Mouse (Mus musculus) lung, adult 2 months (tissue): ENCODE measurements around the gene Osm. TPM values are rescaled to one million over a fixed set of nuclear protein-coding genes. Genes with fewer than 3 reads are reported as not detected.

ENCODE experiments used
- DNase-seq: peaks from one replicate; pipeline ENCODE4 v3.0.0; 2022
- H3K4me1 ChIP-seq: fragments of 200-500 bp; 2 replicates; pipeline ENCODE4 v1.6.1; 2011; ENCODE audit warnings: low read length; ENCODE audit not compliant: control insufficient read depth, insufficient read depth
- H3K4me3 ChIP-seq: fragments of 200-500 bp; replicated peaks from 2 replicates; pipeline ENCODE3; 2011; ENCODE audit warnings: low read depth, mild to moderate bottlenecking, control low read depth, low read length; ENCODE audit errors: extremely low read depth
- CTCF ChIP-seq: fragments of 200-500 bp; IDR thresholded peaks from 2 replicates; pipeline ENCODE4 v1.5.1; 2011; ENCODE audit warnings: mild to moderate bottlenecking, low read length, control low read depth; ENCODE audit not compliant: insufficient read depth
- POLR2A ChIP-seq: fragments of 200-500 bp; IDR thresholded peaks from 2 replicates; pipeline ENCODE4 v1.6.1; 2011; ENCODE audit warnings: low read depth, mild to moderate bottlenecking, control low read depth, low read length, borderline replicate concordance; ENCODE audit errors: extremely low read depth
- WGBS: fragments of 180-500 bp; shearing (Covaris S2); methylation state at CpG from one replicate; pipeline ENCODE4 v1.1.7; 2018; 5-methylcytosine and 5-hydroxymethylcytosine counted together
- polyA plus RNA-seq: library from polyadenylated mRNA; depleted of rRNA; stranded (reverse); fragments of >200 nt; gene quantifications from 2 replicates; pipeline ENCODE4 v1.2.3, GENCODE M21; 2012

Osm gene
- polyA plus RNA-seq, 1 experiment: 1.0 TPM

DNA sequence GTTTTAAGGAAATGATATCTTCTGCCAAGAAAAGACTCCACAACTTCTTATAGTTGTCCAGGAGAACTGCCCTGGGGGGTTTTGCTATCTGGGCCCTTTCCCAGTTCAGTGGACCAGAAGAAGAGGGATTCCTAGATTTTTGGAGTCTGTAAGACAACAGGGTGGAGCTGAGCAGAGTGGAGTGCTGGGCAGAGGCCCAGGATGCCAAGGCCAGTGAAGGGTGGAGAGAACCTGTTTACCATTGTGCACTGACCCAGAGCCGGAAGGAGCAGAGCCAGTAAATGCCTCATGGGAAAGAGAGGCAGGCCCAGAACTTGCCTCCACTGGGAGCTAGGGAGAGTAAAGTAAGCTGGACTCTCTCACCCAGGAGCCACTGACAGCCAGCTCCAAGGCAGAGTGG lies 38.5 kb upstream of the Osm start:
- Histone ChIP-seq H3K4me1 (peaks cover 32% of the 10 kb centered on the region), H3K4me3 (no peak overlapping the region)
- TF ChIP-seq POLR2A (no peak), CTCF (no peak)
- 7% methylated on average over 1 of the region's 1 CpGs for WGBS
- DNase-seq: no peak

DNA sequence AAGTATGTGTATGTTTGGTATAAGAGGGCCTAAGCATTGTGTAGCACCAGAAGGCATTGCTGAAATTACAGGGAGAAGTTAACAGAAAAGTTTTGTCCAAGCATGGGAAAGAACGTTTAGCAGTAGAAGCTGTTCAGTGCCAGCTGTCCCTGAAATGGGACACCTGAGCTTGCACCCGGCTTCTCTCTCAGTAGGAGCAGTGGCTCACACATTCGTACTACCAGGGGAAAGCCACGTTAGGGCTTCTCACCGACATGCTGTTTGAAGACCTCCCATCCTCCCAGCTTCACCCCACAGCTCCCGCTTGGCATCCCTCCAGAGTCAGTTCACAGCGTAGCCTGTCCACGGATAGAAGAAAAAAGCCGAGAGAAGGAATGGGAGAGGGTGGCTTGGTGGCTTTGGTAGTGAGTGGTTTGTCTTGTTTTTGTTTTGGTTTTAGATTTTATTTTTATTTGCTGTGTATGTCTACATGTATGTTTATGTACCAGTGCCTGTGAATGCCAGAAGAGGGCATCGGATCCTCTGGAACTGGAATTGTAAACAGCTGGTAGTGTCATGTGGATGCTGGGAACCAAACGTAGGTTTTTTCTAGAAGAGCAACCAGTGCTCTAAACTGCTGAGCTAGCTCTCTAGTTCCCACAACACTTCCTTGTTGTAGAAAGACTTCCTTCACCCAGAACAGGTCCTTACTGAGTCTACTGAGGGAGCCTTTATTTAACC lies 34.1 kb upstream of the Osm start:
- 57% methylated on average over 11 of the region's 11 CpGs for WGBS

DNA sequence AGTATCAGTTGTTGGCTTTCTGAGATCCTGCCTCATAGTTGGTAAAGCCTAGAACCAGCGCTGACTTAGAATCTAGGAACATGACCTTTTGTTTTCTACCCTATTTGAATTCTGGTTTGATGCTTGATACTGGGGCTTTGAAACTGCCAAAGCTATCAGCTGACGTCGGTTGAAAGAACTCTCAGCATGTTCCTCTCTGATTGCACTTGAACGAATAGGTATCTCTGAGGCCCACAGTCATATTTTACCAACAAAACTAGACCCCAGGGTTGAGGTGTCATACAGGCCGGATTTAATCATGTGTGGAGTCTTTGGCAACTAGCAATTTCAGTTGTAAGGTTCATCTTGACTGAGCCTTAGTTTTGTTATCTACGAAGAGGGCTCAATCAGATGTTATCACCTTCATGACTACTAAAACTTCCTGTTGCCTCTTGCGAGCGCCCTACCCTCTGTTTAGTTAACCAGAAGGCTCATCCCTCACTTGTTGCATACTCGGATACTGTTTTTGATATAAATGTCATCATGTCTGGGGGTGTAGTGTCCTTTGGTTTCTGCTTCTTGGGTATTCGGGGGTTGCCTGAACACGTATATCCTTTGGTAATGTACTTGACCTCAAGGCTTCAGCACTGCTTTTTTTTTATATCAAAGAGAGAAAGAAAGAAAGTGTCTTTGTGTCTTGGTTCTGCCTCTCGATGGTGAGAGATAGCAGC lies 33.1 kb upstream of the Osm start:
- Histone ChIP-seq H3K4me1 (peaks cover 42% of the 10 kb centered on the region), H3K4me3 (no peak overlapping the region)
- no peak for TF ChIP-seq CTCF
- TF ChIP-seq POLR2A: no peak
- DNase-seq: no peak
- 48% methylated on average over 12 of the region's 12 CpGs for WGBS

More for the DNA sequence above, 34.1 kb upstream of the Osm start:
- TF ChIP-seq CTCF (no peak), POLR2A (no peak)
- Histone ChIP-seq H3K4me1 (peaks cover 37% of the 10 kb centered on the region), H3K4me3 (no peak overlapping the region)
- no peak for DNase-seq

DNA sequence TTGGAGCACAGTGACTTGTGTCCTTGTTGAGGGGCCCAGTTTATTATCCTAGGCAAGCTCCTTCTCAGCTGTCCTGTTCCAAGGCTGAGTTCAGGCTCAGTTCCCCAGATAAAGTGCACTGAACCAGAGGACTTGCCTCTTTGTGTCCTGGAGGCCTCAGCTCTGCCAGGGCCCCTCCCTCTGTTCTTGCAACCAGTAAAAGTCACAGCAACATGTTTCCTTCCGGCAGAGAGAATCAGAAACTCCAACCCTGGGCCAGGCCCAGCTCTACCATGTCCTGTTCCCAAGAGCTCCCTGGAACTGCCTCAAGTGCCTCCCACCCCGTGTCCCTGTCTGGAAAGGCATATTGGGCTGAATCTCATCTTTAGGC lies 32.5 kb upstream of the Osm start:
- 12% methylated on average over 2 of the region's 2 CpGs for WGBS
- TF ChIP-seq POLR2A (peak; percentile 52; the same call in 1 of the 2 replicates), CTCF (no peak)
- Histone ChIP-seq H3K4me1 (peaks cover 46% of the 10 kb centered on the region), H3K4me3 (no peak overlapping the region)
- DNase-seq: peak; percentile 53

DNA sequence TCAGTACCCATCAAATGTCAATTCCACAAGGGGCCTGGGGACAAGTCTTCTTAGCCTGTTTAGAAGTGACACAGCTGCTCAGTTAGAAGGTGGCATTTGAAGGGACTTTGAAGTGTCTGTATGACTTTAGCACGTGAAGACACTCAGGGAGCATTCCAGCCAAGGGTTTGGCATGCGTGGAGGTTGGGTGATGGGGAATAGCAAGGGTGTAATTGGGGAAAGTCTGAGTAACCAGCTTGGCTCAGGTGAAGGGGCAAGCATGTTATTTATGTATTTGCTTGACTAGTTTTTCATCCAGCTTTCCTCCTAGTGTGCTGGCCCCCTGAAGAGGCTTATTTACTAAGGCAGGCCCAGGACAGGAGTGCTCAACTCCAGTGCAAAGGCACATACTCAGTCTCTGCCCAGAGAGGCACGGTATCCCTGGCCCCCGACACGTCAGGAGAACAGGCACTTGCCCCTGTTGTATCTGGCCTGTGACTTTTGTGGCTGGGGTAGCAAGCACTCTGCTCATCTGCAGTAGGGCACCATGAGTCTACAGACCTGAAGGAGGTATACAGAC lies 31.0 kb upstream of the Osm start:
- peaks cover 44% of the 10 kb centered on the region for H3K4me1 ChIP-seq
- WGBS: 55% methylated on average over 5 of the region's 5 CpGs
- TF ChIP-seq CTCF: no peak
- TF ChIP-seq POLR2A: no peak
- H3K4me3 ChIP-seq: no peak overlapping the region
- peak; percentile 59 for DNase-seq

DNA sequence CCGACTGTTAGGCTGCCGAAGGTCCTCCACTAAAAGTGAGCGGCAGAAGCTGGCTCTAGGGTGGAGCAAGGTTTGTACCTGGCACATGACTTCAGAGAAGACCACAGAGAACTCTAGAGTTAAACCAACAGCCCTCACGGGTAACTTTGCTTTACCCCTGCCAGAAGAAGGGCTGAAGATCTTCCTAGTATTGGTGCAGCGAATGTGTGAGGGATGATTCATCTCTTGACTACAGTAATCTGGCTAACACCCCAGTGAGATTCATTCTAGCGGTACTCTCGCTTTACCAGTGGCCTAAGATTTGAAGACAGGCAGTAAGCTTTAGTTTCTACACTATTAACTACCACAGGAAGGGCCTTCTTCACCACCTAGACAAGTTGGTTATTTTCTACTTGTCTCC lies 30.3 kb upstream of the Osm start:
- peaks cover 48% of the 10 kb centered on the region for H3K4me1 ChIP-seq
- WGBS: 58% methylated on average over 7 of the region's 7 CpGs
- no peak overlapping the region for H3K4me3 ChIP-seq
- DNase-seq: no peak
- no peak for TF ChIP-seq CTCF
- TF ChIP-seq POLR2A: no peak

DNA sequence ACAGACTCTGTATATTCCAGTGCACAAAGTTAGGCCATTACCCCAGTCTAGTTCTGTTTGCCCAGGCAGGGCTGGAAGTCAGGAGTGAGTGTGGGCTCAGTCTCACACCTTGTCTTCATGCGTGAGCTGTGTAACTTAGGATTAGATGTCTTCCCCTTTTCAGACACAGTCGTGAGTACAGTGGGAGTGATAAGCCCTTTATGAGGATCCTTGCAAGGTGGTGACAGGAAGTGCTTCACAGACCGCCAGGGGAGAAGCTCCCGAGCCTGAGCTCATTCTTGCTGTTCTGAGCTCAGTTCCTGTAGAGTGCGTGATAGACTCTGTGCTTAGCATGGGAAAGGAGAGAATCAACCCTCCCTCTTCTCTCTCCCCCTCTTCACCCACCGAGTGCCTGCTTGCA lies 29.7 kb upstream of the Osm start:
- no peak for DNase-seq
- Histone ChIP-seq H3K4me1 (peaks cover 48% of the 10 kb centered on the region), H3K4me3 (no peak overlapping the region)
- WGBS: 51% methylated on average over 6 of the region's 6 CpGs
- no peak for TF ChIP-seq CTCF
- TF ChIP-seq POLR2A: no peak

DNA sequence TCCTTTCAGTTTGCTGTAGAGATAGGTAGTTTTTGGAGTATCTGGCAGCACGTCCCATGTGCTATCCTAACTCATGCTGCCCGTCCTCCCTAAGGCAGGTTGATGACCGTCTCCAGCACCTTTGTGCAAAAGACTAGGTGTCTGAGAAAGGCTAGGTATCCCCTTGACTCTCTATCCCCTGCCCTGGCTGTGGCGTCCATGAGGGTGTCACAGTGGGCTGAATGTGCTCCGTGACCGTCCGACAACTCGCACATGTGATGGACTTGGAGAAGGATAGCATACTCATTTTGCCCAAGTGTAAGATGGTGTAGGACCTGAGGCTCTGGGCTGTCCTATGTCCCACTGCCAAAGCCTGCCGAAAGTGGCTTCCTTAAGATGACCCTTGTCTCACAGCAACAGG lies 28.6 kb upstream of the Osm start:
- Histone ChIP-seq H3K4me3 (no peak overlapping the region), H3K4me1 (peaks cover 46% of the 10 kb centered on the region)
- DNase-seq: no peak
- WGBS: 86% methylated on average over 9 of the region's 9 CpGs
- no peak for TF ChIP-seq CTCF
- TF ChIP-seq POLR2A: no peak

DNA sequence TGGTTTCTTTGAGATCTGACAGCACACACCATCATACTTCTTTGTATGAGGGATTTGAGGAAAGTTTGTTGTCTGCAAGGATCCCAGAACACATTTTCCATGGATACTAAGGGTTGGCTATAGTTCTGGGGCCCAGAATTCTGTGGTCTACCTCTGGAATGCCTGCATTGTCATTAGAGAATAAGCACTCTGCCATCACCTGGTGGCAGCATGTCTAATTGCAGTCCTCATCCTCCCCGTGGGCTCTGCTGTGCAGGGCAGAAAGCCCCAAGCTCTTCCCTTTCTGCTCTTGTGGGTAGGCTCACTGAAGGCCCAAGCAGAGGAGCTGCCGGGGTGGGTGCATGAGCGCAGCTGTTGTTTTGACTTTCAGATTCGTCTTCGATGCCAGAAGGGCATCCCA lies 26.7 kb upstream of the Osm start:
- H3K4me1 ChIP-seq: peaks cover 30% of the 10 kb centered on the region
- DNase-seq: no peak
- H3K4me3 ChIP-seq: no peak overlapping the region
- WGBS: 75% methylated on average over 5 of the region's 5 CpGs
- TF ChIP-seq POLR2A: no peak
- peak; percentile 54; the same call in 1 of the 2 replicates for TF ChIP-seq CTCF

DNA sequence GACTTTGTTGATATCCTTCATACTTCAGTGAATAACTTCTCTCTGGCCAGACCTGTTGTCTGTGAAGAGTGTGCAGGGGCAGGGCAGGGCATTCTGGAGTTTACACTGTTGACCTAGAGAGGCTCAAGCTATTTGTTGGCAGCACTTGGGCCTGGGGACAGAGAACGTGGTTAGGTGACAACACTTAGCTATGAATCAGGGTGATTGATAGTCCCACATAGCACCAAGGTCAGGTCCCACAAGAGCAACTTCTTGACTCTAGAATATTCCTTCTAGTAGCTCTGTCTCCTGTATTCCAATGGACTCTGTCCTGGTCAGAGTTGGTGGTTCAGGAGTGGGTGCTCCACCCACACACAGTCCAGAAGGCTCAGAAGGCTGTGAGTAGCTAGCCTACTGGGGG lies 25.4 kb upstream of the Osm start:
- no peak for DNase-seq
- 39% methylated on average over 1 of the region's 1 CpGs for WGBS
- H3K4me1 ChIP-seq: peaks cover 27% of the 10 kb centered on the region
- no peak overlapping the region for H3K4me3 ChIP-seq
- no peak for TF ChIP-seq POLR2A
- no peak for TF ChIP-seq CTCF

DNA sequence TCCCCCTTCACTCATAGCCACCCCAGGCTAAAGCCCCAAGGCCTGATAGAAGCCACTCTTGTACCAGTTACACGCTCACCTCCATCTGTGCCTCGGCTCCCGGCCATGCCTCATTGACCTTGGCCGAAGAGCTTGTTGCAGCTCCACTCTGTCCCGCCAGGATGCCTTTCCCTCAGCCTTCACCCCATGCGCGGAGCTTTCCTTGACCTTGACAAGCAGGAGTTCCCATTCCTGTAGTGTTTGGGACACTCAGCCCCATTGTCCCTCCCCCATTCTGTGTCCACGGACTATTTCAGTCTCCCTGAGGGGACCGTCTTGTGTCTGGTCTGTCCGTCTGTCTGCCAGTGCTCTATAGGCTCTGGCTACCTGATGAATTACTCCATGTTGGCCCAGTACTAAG lies 23.1 kb upstream of the Osm start:
- 94% methylated on average over 10 of the region's 10 CpGs for WGBS
- Histone ChIP-seq H3K4me3 (no peak overlapping the region), H3K4me1 (peaks cover 24% of the 10 kb centered on the region)
- TF ChIP-seq CTCF (no peak), POLR2A (no peak)
- no peak for DNase-seq
